Mouse (Mus musculus) kidney, adult 8-10 months (tissue): Measurements from ENCODE around the gene Mia2.
"Not testable (repeated sequence)": the region's sequence is repeated elsewhere in the genome, so short reads cannot be mapped to it uniquely, and the experiment has no call there.

Experiments
- DNase-seq, 2 experiments: peaks; one replicate each; pipeline ENCODE4 v3.0.0; 2022

Gene Mia2

GRCm38 (mm10) chr12:59095104-59096025 lies at the start of gene Mia2:
Gene Mia2 (plus strand): TSS chr12:59095799.
- DNase-seq: peak; percentile 83 to 90

- DNase-seq: no peak
These were observed 43.1 kb upstream of the Mia2 start for GRCm38 (mm10) chr12:59052470-59052869.

GRCm38 (mm10) chr12:59053166-59053565 lies 42.4 kb upstream of the Mia2 start:
- DNase-seq: no peak

GRCm38 (mm10) chr12:59053976-59054375 lies 41.6 kb upstream of the Mia2 start:
- DNase-seq: no peak

- DNase-seq: no peak
These were observed 40.3 kb upstream of the Mia2 start for GRCm38 (mm10) chr12:59055196-59055850.

GRCm38 (mm10) chr12:59056222-59056621 lies 39.4 kb upstream of the Mia2 start:
- DNase-seq: no peak

- DNase-seq: not testable (repeated sequence)
These were observed 37.4 kb upstream of the Mia2 start for GRCm38 (mm10) chr12:59058242-59058641.

GRCm38 (mm10) chr12:59060322-59060721 lies 35.3 kb upstream of the Mia2 start:
- no peak for DNase-seq

- DNase-seq: peak; percentile 69 to 71
These were observed 34.5 kb upstream of the Mia2 start, which contains the start of gene Trappc6b for GRCm38 (mm10) chr12:59060993-59061595. Gene Trappc6b (minus strand): TSS chr12:59061472.

- DNase-seq: no peak
These were observed 30.8 kb upstream of the Mia2 start for GRCm38 (mm10) chr12:59064837-59065236.

- no peak for DNase-seq
These were observed 29.8 kb upstream of the Mia2 start for GRCm38 (mm10) chr12:59065776-59066175.

GRCm38 (mm10) chr12:59066448-59067077 lies 29.0 kb upstream of the Mia2 start, which contains the start of gene Pnn:
Gene Pnn (plus strand): TSS chr12:59066884.
- peak; percentile 97 to 98 for DNase-seq

GRCm38 (mm10) chr12:59067095-59067494 lies 28.5 kb upstream of the Mia2 start:
- DNase-seq: no peak

GRCm38 (mm10) chr12:59068791-59069190 lies 26.8 kb upstream of the Mia2 start:
- no peak for DNase-seq

- DNase-seq: no peak
These were observed 23.3 kb upstream of the Mia2 start for GRCm38 (mm10) chr12:59072286-59072685.

GRCm38 (mm10) chr12:59074052-59074451 lies 21.5 kb upstream of the Mia2 start:
- DNase-seq: no peak

GRCm38 (mm10) chr12:59076996-59077395 lies 18.6 kb upstream of the Mia2 start:
- DNase-seq: no peak

- DNase-seq: no peak
These were observed 17.7 kb upstream of the Mia2 start for GRCm38 (mm10) chr12:59077883-59078282.

GRCm38 (mm10) chr12:59080461-59080860 lies 15.1 kb upstream of the Mia2 start:
- DNase-seq: no peak

- DNase-seq: peak in 1 of 2 experiments; percentile 19
These were observed 11.2 kb upstream of the Mia2 start for GRCm38 (mm10) chr12:59084446-59084845.

- peak in 1 of 2 experiments; percentile 20 for DNase-seq
These were observed 9.4 kb upstream of the Mia2 start for GRCm38 (mm10) chr12:59086171-59086570.

GRCm38 (mm10) chr12:59093543-59093942 lies 2.1 kb upstream of the Mia2 start:
- no peak for DNase-seq

- DNase-seq: no peak
These were observed 9.2 kb downstream of the Mia2 start for GRCm38 (mm10) chr12:59104771-59105170.
